Mouse (Mus musculus) kidney, adult 11 months (tissue): Measurements from ENCODE around the gene Atp2a1.

Source experiments
- DNase-seq: peaks from one replicate; pipeline ENCODE4 v3.0.0; 2022

Gene Atp2a1

DNA sequence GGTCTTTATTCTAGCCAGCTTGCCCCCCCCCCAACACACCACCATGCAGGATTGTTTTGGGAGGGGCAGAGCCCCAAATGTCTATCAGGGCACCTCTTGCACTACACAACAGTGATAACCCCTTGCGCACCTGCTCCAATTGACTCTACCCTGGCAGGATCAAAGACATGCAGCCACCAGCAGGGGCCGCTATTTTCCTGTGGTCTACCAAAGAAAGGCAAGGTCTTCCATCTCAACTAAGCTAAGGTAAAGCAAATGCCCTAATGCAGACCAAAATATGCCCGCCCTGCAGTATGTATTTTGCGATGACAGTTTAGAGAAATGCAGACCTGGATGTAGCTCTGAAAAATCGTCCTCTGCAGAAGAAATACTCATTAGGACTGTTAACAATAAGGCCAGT, 63.4 kb downstream of the Atp2a1 start:
- peak; percentile 66 for DNase-seq

DNA sequence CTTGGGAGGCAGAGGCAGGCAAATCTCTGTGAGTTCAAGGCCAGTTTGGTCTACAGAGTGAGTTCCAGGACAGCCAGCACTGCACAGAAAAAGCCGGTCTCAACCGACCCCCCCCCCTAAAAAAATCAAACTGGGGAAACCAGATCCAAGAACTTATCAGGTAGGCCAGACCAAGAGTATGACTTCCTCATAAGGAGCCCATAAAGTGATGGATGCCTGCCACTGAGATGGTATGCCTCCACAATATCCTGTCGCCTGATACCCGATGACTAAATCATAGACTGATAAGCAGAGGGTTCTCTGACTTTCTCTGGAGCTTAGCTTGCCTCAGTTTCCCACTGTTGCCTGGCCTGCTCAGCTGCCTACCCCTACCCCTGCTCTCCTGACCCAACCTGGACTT, 65.1 kb downstream of the Atp2a1 start:
- DNase-seq = no peak

DNA sequence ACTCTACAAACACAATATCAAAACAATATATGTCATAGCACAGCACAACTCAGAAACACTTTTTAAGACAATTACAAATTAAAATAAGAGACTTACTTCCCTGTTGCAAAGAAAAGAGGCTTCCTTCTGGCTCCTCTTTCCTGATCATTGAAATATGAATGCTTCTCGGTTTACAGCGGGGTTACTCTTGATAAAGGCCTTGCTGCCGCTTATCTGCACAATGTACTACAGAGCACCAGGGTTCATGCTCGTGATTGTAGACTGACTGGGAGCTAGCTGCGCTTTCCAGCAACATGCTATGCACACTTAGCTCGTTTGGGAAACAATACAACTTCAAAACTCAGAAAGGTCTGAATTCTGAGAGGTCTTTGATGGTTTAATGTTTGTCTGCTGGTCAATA, 65.7 kb downstream of the Atp2a1 start:
- no peak for DNase-seq

DNA sequence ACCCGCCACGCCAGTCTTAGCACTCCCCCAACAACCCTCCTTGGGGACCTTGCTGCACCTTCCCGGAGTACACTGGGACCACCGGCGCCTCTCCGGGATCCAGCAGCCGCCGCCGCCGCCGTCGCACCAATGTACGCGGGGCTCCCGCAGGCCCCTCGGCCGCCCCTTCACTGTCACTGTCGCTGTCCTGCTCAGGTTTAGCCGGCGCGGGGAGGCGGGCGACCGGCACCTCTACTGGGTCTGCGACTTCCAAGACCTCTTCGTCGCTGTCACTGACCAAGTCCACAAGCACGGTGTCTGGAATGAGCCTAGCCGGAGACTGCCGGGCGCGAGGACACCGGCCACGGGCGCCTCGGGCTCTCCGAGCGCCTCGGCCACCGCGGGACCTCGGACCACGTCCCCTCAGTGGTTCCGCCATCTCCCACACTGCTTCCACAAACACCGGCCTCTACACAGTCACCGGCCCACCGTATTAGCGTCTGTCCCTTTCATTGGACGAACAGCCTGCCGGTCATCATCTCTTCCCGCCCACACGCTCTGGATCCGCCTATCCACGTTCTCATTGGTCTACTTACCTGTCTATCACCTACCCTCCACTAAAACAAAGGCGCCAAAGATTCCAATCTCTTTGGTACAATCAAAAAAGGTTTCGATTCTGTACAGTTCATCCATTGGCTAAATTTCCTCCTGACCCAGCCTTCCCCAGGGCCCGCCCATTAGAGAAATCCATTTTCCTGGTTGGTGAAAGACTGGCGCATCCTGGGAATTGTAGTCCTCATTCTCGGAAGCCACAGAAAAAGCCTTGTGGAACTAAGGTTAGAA, 66.4 kb downstream of the Atp2a1 start, which contains the start of gene Nfatc2ip:
Nfatc2ip (minus strand) TSS at position 440 of the 822 bp plus-strand sequence.
- peak; percentile 98 for DNase-seq
